Mouse (Mus musculus) stomach, embryonic 14.5 days (tissue): ENCODE results near the gene Sez6. TPM values are rescaled to one million over a fixed set of nuclear protein-coding genes. Genes with fewer than 3 reads are reported as not detected.

ENCODE experiments used
- ATAC-seq: fragments of 200-750 bp; cut with Nextera tagmentation; 2 replicates; pipeline ENCODE4 v1.8.0; 2017; ENCODE audit warnings: low read depth, moderate TSS enrichment; ENCODE audit not compliant: insufficient number of reproducible peaks, insufficient read depth, low FRiP score
- H3K27ac ChIP-seq: fragments of 300-500 bp; sonication (generic); 2 replicates; pipeline ENCODE4 v1.5.1; 2014; ENCODE audit warnings: mild to moderate bottlenecking, low read length, moderate library complexity, mixed read lengths
- H3K27me3 ChIP-seq: fragments of 300-500 bp; sonication (generic); 2 replicates; pipeline ENCODE4 v1.6.1; 2014; ENCODE audit warnings: low read length, control low read depth, mixed read lengths; ENCODE audit not compliant: control insufficient read depth, insufficient read depth
- H3K36me3 ChIP-seq: fragments of 300-500 bp; sonication (generic); 2 replicates; pipeline ENCODE4 v1.6.1; 2014; ENCODE audit warnings: mild to moderate bottlenecking, control low read depth, low read length, moderate library complexity, mixed read lengths; ENCODE audit not compliant: control insufficient read depth, insufficient read depth
- H3K4me1 ChIP-seq: fragments of 300-500 bp; sonication (generic); 2 replicates; pipeline ENCODE4 v1.6.1; 2014; ENCODE audit warnings: low read length, control low read depth, mixed read lengths; ENCODE audit not compliant: control insufficient read depth, insufficient read depth
- H3K4me2 ChIP-seq: fragments of 300-500 bp; sonication (generic); replicated peaks from 2 replicates; pipeline ENCODE4 v1.6.1; 2014; ENCODE audit warnings: low read depth, low read length, control low read depth
- H3K4me3 ChIP-seq: fragments of 300-500 bp; sonication (generic); 2 replicates; pipeline ENCODE4 v1.5.1; 2014; ENCODE audit warnings: low read depth, low read length, control low read depth
- H3K9ac ChIP-seq: fragments of 300-500 bp; sonication (generic); replicated peaks from 2 replicates; pipeline ENCODE4 v1.6.1; 2014; ENCODE audit warnings: low read depth, mild to moderate bottlenecking, control low read depth, low read length, moderate library complexity, mixed read lengths
- H3K9me3 ChIP-seq: fragments of 300-500 bp; sonication (generic); 2 replicates; pipeline ENCODE4 v1.6.1; 2016; ENCODE audit warnings: low read depth, low read length, control low read depth; ENCODE audit not compliant: control insufficient read depth
- WGBS: fragments of 180-500 bp; shearing (Covaris S2); extraction: QIAGEN DNeasy Blood & Tissue Kit; methylation state at CpG from one replicate; pipeline ENCODE4 v1.1.7; 2014; 5-methylcytosine and 5-hydroxymethylcytosine counted together
- polyA plus RNA-seq: library from polyadenylated mRNA; unstranded; fragments of >200 nt; fragmentation: Nextera tagmentation; extraction: Ambion mirVana; gene quantifications from 2 replicates; pipeline ENCODE4 v1.2.1, GENCODE M21; 2014

The Sez6 gene
- polyA plus RNA-seq, 1 experiment from 2014 or later: 2.1 TPM

DNA sequence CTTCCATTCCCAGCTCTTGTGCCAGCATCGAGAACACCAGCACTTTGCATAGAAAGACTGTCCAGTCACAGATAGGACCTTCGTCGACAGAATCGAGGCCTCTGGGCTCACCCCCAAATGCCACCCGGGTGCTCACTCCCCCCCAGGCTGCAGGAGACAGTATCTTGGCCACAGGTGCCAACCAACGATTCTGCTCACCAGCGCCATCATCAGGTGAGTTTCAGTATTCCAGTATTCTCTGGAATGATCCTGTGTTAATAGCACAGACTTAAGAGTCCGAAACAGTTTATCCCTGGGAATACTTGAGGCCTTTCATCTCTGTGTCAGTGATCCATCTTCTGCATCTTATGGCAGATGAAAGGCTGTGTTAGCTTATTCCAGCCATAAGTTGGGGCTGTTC lies 93.0 kb downstream of the Sez6 start:
- 79% methylated on average over 8 of the region's 8 CpGs for WGBS
- Histone ChIP-seq H3K4me3 (no peak overlapping the region), H3K36me3 (peaks cover 83% of the 10 kb centered on the region), H3K9me3 (no peaks in the 10 kb centered on the region), H3K4me1 (no peaks in the 10 kb centered on the region), H3K27ac (no peak overlapping the region), H3K27me3 (no peaks in the 10 kb centered on the region), H3K9ac (no peak overlapping the region), H3K4me2 (no peak overlapping the region)
- ATAC-seq: no peak

Other genes with a start within 250 kb of the Sez6 start
- 9.9 and 10.3 TPM in 2 replicates for gene Nufip2, start 244.6 kb upstream of the Sez6 start, polyA plus RNA-seq
- gene Cryba1, start 205.5 kb upstream of the Sez6 start, polyA plus RNA-seq: not detected in 2 replicates
- gene Myo18a, start 167.6 kb upstream of the Sez6 start, polyA plus RNA-seq: 18.4 and 22.3 TPM in 2 replicates
- 1.2 and 1.5 TPM in 2 replicates for gene Gm10277, start 143.1 kb upstream of the Sez6 start, polyA plus RNA-seq
- gene Pipox, start 36.7 kb upstream of the Sez6 start, polyA plus RNA-seq: 13.4 and 14.2 TPM in 2 replicates
- 16.9 and 22.5 TPM in 2 replicates for gene Phf12, start 52.0 kb downstream of the Sez6 start, polyA plus RNA-seq
- 19.1 and 21.4 TPM in 2 replicates for gene Dhrs13, start 101.5 kb downstream of the Sez6 start, polyA plus RNA-seq
- gene Flot2, start 107.1 kb downstream of the Sez6 start, polyA plus RNA-seq: 54.1 and 60.6 TPM in 2 replicates
- 33.4 and 33.5 TPM in 2 replicates for gene Eral1, start 149.6 kb downstream of the Sez6 start, polyA plus RNA-seq
- 15.2 and 16.4 TPM in 2 replicates for gene Fam222b, start 163.9 kb downstream of the Sez6 start, polyA plus RNA-seq
- gene Traf4, start 234.8 kb downstream of the Sez6 start, polyA plus RNA-seq: 53.5 and 54.7 TPM in 2 replicates
- 16.0 and 17.4 TPM in 2 replicates for gene Nek8, start 245.9 kb downstream of the Sez6 start, polyA plus RNA-seq
- 27.1 and 28.0 TPM in 2 replicates for gene Tlcd1, start 245.9 kb downstream of the Sez6 start, polyA plus RNA-seq